Mouse (Mus musculus): ENCODE measurements around the gene Cxcl17. TPM values are rescaled to one million over a fixed set of nuclear protein-coding genes. Genes with fewer than 3 reads are reported as not detected.
"Not testable (repeated sequence)": the region's sequence is repeated elsewhere in the genome, so short reads cannot be mapped to it uniquely, and the experiment has no call there.

Gene Cxcl17
- total and polyA plus RNA-seq, 2 experiments, result not detected

DNA sequence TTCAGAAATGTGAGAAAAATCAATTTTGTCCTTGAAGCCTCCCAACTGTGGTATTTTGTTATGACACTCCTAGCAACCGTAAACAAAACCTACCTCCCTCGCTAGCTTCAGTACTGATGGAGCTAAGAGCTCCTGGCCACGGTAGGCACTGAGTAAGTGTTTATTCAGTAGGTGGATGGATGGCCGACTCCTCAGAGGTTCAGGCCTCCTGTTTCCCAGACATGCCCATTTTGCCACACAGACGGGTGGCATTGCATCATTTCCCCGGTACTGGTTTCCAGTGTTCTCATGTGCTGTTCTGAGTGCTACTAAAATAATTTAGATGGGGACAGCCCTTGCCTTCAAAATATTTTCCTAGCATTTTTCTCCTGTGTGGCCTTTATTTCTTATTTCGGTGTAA is 6.2 kb downstream of the Cxcl17 start:
- Histone ChIP-seq H3K36me3 (ENCODE audit: control insufficient read depth, insufficient read depth, low read length) (no peaks in the 10 kb centered on the region), H3K27ac (replicated peaks; ENCODE audit: insufficient read depth, low read depth, low read length) (no peak overlapping the region), H3K4me3 (ENCODE audit: insufficient read depth, low read depth, low read length) (no peak overlapping the region), H3K79me2 (ENCODE audit: control insufficient read depth, insufficient read depth, low read length) (no peaks in the 10 kb centered on the region), H3K27me3 (ENCODE audit: control insufficient read depth, insufficient read depth, low read length) (no peaks in the 10 kb centered on the region), H3K9ac (ENCODE audit: low read depth, low read length) (no peak overlapping the region), H3K4me1 (ENCODE audit: control insufficient read depth, insufficient read depth, low read length) (peaks cover 9% of the 10 kb centered on the region)
- DNase-seq (ENCODE audit: extremely low read depth, low read depth, low spot score), result no peak
- WGBS, result 48% methylated on average over 7 of the region's 7 CpGs
- no peak for TF ChIP-seq POLR2A (IDR thresholded peaks at IDR 0.05; ENCODE audit: extremely low read depth, insufficient read depth, low read length)
- TF ChIP-seq CTCF (IDR thresholded peaks at IDR 0.05; ENCODE audit: low read depth, low read length), result no peak

GRCm38 (mm10) chr7:25402671-25403101 is 10.0 kb downstream of the Cxcl17 start:
- peak; percentile 76 for DNase-seq (ENCODE audit: extremely low read depth, low read depth, low spot score)
- no peaks in the 10 kb centered on the region for H3K27me3 ChIP-seq (ENCODE audit: control insufficient read depth, insufficient read depth, low read length)
- peaks cover 2% of the 10 kb centered on the region; the same call in 1 of the 2 replicates for H3K4me1 ChIP-seq (ENCODE audit: control insufficient read depth, insufficient read depth, low read length)
- 0% methylated on average over 2 of the region's 2 CpGs for WGBS
- no peak overlapping the region for H3K27ac ChIP-seq (replicated peaks; ENCODE audit: insufficient read depth, low read depth, low read length)
- no peaks in the 10 kb centered on the region; the same call in 1 of the 2 replicates for H3K79me2 ChIP-seq (ENCODE audit: control insufficient read depth, insufficient read depth, low read length)
- no peaks in the 10 kb centered on the region for H3K36me3 ChIP-seq (ENCODE audit: control insufficient read depth, insufficient read depth, low read length)
- peak; percentile 92 for TF ChIP-seq CTCF (IDR thresholded peaks at IDR 0.05; ENCODE audit: low read depth, low read length)
- no peak for TF ChIP-seq POLR2A (IDR thresholded peaks at IDR 0.05; ENCODE audit: extremely low read depth, insufficient read depth, low read length)
- no peak overlapping the region for H3K4me3 ChIP-seq (ENCODE audit: insufficient read depth, low read depth, low read length)
- H3K9ac ChIP-seq (ENCODE audit: low read depth, low read length), result no peak overlapping the region

DNA sequence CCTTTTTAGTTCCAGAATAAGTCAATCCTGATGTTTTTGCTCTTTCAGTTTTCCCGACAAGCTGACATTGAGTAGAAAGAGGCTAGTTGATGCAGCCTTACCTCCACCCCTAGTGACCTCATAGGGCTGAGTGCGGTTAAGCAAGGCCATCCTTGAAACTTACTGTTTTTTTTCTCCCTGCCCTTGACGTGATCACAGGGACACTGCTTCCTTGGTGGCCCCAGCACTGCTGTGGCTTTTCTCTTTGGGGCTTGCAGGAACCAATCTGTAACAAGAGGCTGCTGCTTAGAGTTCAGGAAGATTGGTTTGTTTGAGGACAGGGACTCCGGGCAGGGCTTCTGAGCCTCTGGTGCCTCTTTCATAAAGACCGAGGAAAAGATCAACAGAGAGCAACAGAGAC is 10.7 kb downstream of the Cxcl17 start:
- no peaks in the 10 kb centered on the region for H3K36me3 ChIP-seq (ENCODE audit: control insufficient read depth, insufficient read depth, low read length)
- no peak overlapping the region for H3K4me3 ChIP-seq (ENCODE audit: insufficient read depth, low read depth, low read length)
- no peak overlapping the region for H3K9ac ChIP-seq (ENCODE audit: low read depth, low read length)
- H3K79me2 ChIP-seq (ENCODE audit: control insufficient read depth, insufficient read depth, low read length), result no peaks in the 10 kb centered on the region; the same call in 1 of the 2 replicates
- H3K4me1 ChIP-seq (ENCODE audit: control insufficient read depth, insufficient read depth, low read length), result peaks cover 2% of the 10 kb centered on the region; the same call in 1 of the 2 replicates
- 74% methylated on average over 5 of the region's 5 CpGs for WGBS
- DNase-seq (ENCODE audit: extremely low read depth, low read depth, low spot score), result no peak
- no peak for TF ChIP-seq CTCF (IDR thresholded peaks at IDR 0.05; ENCODE audit: low read depth, low read length)
- no peak for TF ChIP-seq POLR2A (IDR thresholded peaks at IDR 0.05; ENCODE audit: extremely low read depth, insufficient read depth, low read length)
- no peaks in the 10 kb centered on the region for H3K27me3 ChIP-seq (ENCODE audit: control insufficient read depth, insufficient read depth, low read length)
- H3K27ac ChIP-seq (replicated peaks; ENCODE audit: insufficient read depth, low read depth, low read length), result no peak overlapping the region

DNA sequence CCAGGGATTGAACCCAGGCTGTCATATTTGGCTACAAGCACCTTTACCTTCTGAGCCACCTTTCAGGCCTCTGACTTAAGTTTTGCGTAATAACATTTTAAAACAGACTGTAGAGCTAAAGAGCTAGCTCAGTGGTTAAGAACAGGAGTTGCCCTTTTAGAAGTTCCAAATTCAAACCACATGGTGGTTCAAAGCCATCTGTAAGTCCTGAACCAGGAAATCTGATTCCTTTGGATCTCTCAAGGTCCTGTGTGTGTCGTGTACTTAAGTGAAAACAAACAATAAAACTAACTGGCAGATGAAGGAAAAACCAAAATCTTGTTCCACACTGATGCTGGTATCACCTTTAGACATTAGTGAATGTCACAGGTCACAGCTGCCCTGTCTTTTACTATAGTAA is 11.1 kb downstream of the Cxcl17 start:
- Histone ChIP-seq H3K9ac (ENCODE audit: low read depth, low read length) (no peak overlapping the region), H3K36me3 (ENCODE audit: control insufficient read depth, insufficient read depth, low read length) (no peaks in the 10 kb centered on the region), H3K27me3 (ENCODE audit: control insufficient read depth, insufficient read depth, low read length) (no peaks in the 10 kb centered on the region), H3K4me1 (ENCODE audit: control insufficient read depth, insufficient read depth, low read length) (peaks cover 5% of the 10 kb centered on the region; the same call in 1 of the 2 replicates), H3K4me3 (ENCODE audit: insufficient read depth, low read depth, low read length) (no peak overlapping the region), H3K79me2 (ENCODE audit: control insufficient read depth, insufficient read depth, low read length) (peaks cover 3% of the 10 kb centered on the region; the same call in 1 of the 2 replicates), H3K27ac (replicated peaks; ENCODE audit: insufficient read depth, low read depth, low read length) (no peak overlapping the region)
- DNase-seq (ENCODE audit: extremely low read depth, low read depth, low spot score), result no peak
- WGBS, result 58% methylated on average over 2 of the region's 2 CpGs
- no peak for TF ChIP-seq POLR2A (IDR thresholded peaks at IDR 0.05; ENCODE audit: extremely low read depth, insufficient read depth, low read length)
- TF ChIP-seq CTCF (IDR thresholded peaks at IDR 0.05; ENCODE audit: low read depth, low read length), result no peak

GRCm38 (mm10) chr7:25399028-25399427 is 13.7 kb downstream of the Cxcl17 start:
- H3K4me1 ChIP-seq (ENCODE audit: control insufficient read depth, insufficient read depth, low read length), result peaks cover 12% of the 10 kb centered on the region
- DNase-seq (ENCODE audit: extremely low read depth, low read depth, low spot score); H3K9ac ChIP-seq (ENCODE audit: low read depth, low read length); H3K27me3 ChIP-seq (ENCODE audit: control insufficient read depth, insufficient read depth, low read length); H3K36me3 ChIP-seq (ENCODE audit: control insufficient read depth, insufficient read depth, low read length); H3K79me2 ChIP-seq (ENCODE audit: control insufficient read depth, insufficient read depth, low read length); H3K4me3 ChIP-seq (ENCODE audit: insufficient read depth, low read depth, low read length); H3K27ac ChIP-seq (replicated peaks; ENCODE audit: insufficient read depth, low read depth, low read length): not testable (repeated sequence)

GRCm38 (mm10) chr7:25398610-25399009 is 14.1 kb downstream of the Cxcl17 start, which contains the start of gene Lipe:
TSS of gene Lipe (minus strand) at chr7:25398710.
- no peak for TF ChIP-seq POLR2A (IDR thresholded peaks at IDR 0.05; ENCODE audit: extremely low read depth, insufficient read depth, low read length)
- no peak for TF ChIP-seq CTCF (IDR thresholded peaks at IDR 0.05; ENCODE audit: low read depth, low read length)
- no peak within 1 kb of the TSS for H3K9ac ChIP-seq (ENCODE audit: low read depth, low read length)
- H3K27ac ChIP-seq (replicated peaks; ENCODE audit: insufficient read depth, low read depth, low read length), result no peak within 1 kb of the TSS
- H3K4me3 ChIP-seq (ENCODE audit: insufficient read depth, low read depth, low read length), result no peak within 1 kb of the TSS
- DNase-seq (ENCODE audit: extremely low read depth, low read depth, low spot score), result no peak
- peaks cover 16% of the 10 kb centered on the region for H3K4me1 ChIP-seq (ENCODE audit: control insufficient read depth, insufficient read depth, low read length)
- no peaks in the 10 kb centered on the region for H3K36me3 ChIP-seq (ENCODE audit: control insufficient read depth, insufficient read depth, low read length)
- H3K79me2 ChIP-seq (ENCODE audit: control insufficient read depth, insufficient read depth, low read length), result peaks cover 9% of the 10 kb centered on the region; the same call in 1 of the 2 replicates
- no peaks in the 10 kb centered on the region for H3K27me3 ChIP-seq (ENCODE audit: control insufficient read depth, insufficient read depth, low read length)
- WGBS, result 95% methylated on average over 1 of the region's 1 CpGs
